In genomic region chr8:26351643-26352540, GRCm38 (mm10) we compare ENCODE assay signal across 8 mouse cellular contexts.
DNase-seq lines count a peak whose midpoint lies in the region; ATAC-seq and TF ChIP-seq lines count a peak whose summit lies in the region.

No protein-coding gene starts in this region.

- H3K9me3 ChIP-seq in hindbrain, postnatal 0 days (ENCODE audit: low read length) = no peaks in the 10 kb centered on the region
- no peaks in the 10 kb centered on the region for H3K9me3 ChIP-seq in neural tube, embryonic 11.5 days (ENCODE audit: control insufficient read depth, low read length)

- intact Hi-C loops in gastrocnemius, postnatal 36 days (cut with DNase I) = no loop called here
- intact Hi-C loops in left cerebral cortex, postnatal 4 days (cut with DNase I) = no loop called here

- peak overlapping the region; percentile 34 for H3K4me3 ChIP-seq in hindbrain, postnatal 0 days (ENCODE audit: low read length)
- no peak overlapping the region for H3K4me3 ChIP-seq in neural tube, embryonic 11.5 days (ENCODE audit: low read depth, low read length)

- peaks cover 8% of the 10 kb centered on the region; the same call in 1 of the 2 replicates for H3K4me1 ChIP-seq in hindbrain, postnatal 0 days (ENCODE audit: insufficient read depth, low read length)
- H3K4me1 ChIP-seq in neural tube, embryonic 11.5 days (ENCODE audit: control insufficient read depth, insufficient read depth, low read length) = peaks cover 25% of the 10 kb centered on the region

- no peaks in the 10 kb centered on the region for H3K36me3 ChIP-seq in hindbrain, postnatal 0 days (ENCODE audit: insufficient read depth, low read length)
- no peaks in the 10 kb centered on the region for H3K36me3 ChIP-seq in neural tube, embryonic 11.5 days (ENCODE audit: control insufficient read depth, insufficient read depth, low read length)

- H3K27me3 ChIP-seq in hindbrain, postnatal 0 days (ENCODE audit: insufficient read depth, low read length) = no peaks in the 10 kb centered on the region
- H3K27me3 ChIP-seq in neural tube, embryonic 11.5 days (ENCODE audit: control insufficient read depth, insufficient read depth, low read length) = no peaks in the 10 kb centered on the region

- no peak for TF ChIP-seq CTCF in hindbrain, postnatal 0 days (IDR thresholded peaks at IDR 0.05; ENCODE audit: low read depth)

- 15% methylated on average over 21 of the region's 21 CpGs for WGBS in hindbrain, postnatal 0 days
- WGBS in neural tube, embryonic 11.5 days = 33% methylated on average over 21 of the region's 21 CpGs

- peak overlapping the region; percentile 67 for H3K4me2 ChIP-seq in hindbrain, postnatal 0 days (ENCODE audit: low read depth, low read length)
- H3K4me2 ChIP-seq in neural tube, embryonic 11.5 days (ENCODE audit: low read depth) = peak overlapping the region; percentile 32

- H3K9ac ChIP-seq in hindbrain, postnatal 0 days (replicated peaks; ENCODE audit: low read length) = 0 out of 2 replicates have a peak overlapping the region, but pooled peaks have one; percentile 41
- H3K9ac ChIP-seq in neural tube, embryonic 11.5 days (ENCODE audit: low read length) = no peak overlapping the region

- ATAC-seq in hindbrain, postnatal 0 days = peak; percentile 74
- peak; percentile 67; the same call in 1 of the 2 replicates for ATAC-seq in neural tube, embryonic 11.5 days (ENCODE audit: insufficient read depth, low FRiP score, low TSS enrichment)

- peak; percentile 24 for DNase-seq in adrenal gland, postnatal 25 days
- peak; percentile 68 for DNase-seq in embryo, embryonic 10 days (ENCODE audit: low spot score)
- peak; percentile 61 to 62 for DNase-seq in gastrocnemius, postnatal 36 days
- DNase-seq in hindbrain, postnatal 0 days (ENCODE audit: low spot score) = peak; percentile 71
- peak; percentile 58 for DNase-seq in left cerebral cortex, postnatal 4 days
- peak; percentile 70 for DNase-seq in neural tube, embryonic 11.5 days (ENCODE audit: low spot score)
- peak; percentile 23 to 62 for DNase-seq in urinary bladder, postnatal 36 days (ENCODE audit: low spot score in 2 of 2)
- DNase-seq in B cell, adult 2 months = no peak

- peak overlapping the region; percentile 52; the same call in 1 of the 2 replicates for H3K27ac ChIP-seq in hindbrain, postnatal 0 days
- H3K27ac ChIP-seq in neural tube, embryonic 11.5 days (ENCODE audit: low read depth, low read length) = peak overlapping the region; percentile 69; the same call in 1 of the 2 replicates

Comparison
In these comparisons a context has a peak if more than half of its experiments do, and no peak if none do; other contexts are left out.
1. DNase-seq: peak in adrenal gland, postnatal 25 days (single experiment), embryo, embryonic 10 days (single experiment), gastrocnemius, postnatal 36 days (2 of 2), hindbrain, postnatal 0 days (single experiment), left cerebral cortex, postnatal 4 days (single experiment), neural tube, embryonic 11.5 days (single experiment) and urinary bladder, postnatal 36 days (2 of 2); none in B cell, adult 2 months (0 of 2).